Mouse (Mus musculus) ES-E14 (cell line): ENCODE data around the gene Casp3.

Source experiments
- CHD2 ChIP-seq: IDR thresholded peaks from 2 replicates; pipeline ENCODE4 v1.6.1; 2014; ENCODE audit warnings: mild to moderate bottlenecking, low read depth, low read length, inconsistent platforms
- HCFC1 ChIP-seq: IDR thresholded peaks from 2 replicates; pipeline ENCODE4 v1.6.1; 2012; ENCODE audit warnings: low read length, inconsistent platforms, borderline replicate concordance; ENCODE audit not compliant: insufficient read depth
- ZC3H11A ChIP-seq: IDR thresholded peaks from 2 replicates; pipeline ENCODE4 v1.6.1; 2012; ENCODE audit warnings: low read depth, mild to moderate bottlenecking, inconsistent platforms, low read length, borderline replicate concordance

DNA sequence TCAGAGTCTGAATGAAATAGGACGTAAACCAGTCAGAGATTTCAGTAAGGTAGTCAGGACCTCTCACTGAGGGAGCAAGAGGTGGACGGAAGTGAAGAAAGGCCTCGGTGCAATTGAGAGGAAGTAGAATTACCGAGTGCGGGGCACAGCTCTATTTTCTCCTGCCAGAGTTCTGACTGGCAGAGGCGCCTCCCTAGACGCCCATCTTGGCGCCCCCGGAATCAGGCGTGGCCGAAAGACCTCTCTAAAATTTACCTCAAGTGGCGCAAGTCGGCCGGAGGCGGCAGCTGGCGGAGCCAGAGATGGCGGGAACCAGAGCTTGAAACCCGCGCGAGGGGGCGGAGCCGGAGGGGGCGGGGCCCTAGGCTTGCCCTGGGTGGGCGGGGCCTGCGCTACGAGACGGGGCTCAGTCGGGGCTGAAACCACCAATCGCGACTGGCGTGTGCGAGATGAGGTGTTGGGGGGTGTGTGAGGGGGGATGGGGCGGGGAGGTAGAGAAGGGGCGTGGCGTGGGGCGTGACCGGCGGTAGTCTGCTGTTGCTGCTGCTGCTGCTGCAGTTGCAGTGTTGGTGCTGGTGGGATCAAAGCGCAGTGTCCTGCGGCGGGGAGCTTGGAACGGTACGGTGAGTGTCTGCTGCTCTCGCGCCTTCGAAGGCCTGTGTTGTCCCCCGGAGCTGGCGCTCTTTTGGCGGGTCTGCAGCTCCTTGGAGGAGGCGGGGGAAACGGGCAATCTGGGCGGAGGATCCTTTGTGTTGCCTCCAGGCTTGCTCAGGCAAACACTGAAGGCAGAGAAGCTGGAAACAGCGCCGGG is at the start of gene Casp3, which contains the start of gene Primpol:
- no peak for TF ChIP-seq HCFC1
- TF ChIP-seq ZC3H11A = no peak
- TF ChIP-seq CHD2 = no peak
